Mouse (Mus musculus) embryonic facial prominence, embryonic 15.5 days (tissue): ENCODE measurements around the gene H2-K1. TPM values are rescaled to one million over a fixed set of nuclear protein-coding genes. Genes with fewer than 3 reads are reported as not detected.

Source experiments
- ATAC-seq: fragments of 200-750 bp; cut with Nextera tagmentation; 2 replicates; pipeline ENCODE4 v1.8.0; 2017; ENCODE audit warnings: low read depth, moderate TSS enrichment; ENCODE audit not compliant: insufficient number of reproducible peaks, low FRiP score, low TSS enrichment
- H3K27ac ChIP-seq: fragments of 300-500 bp; sonication (generic); replicated peaks from 2 replicates; pipeline ENCODE4 v1.5.1; 2015; ENCODE audit warnings: mild to moderate bottlenecking, inconsistent platforms
- H3K27me3 ChIP-seq: fragments of 300-500 bp; sonication (generic); 2 replicates; pipeline ENCODE4 v1.6.1; 2015; ENCODE audit warnings: inconsistent platforms
- H3K36me3 ChIP-seq: fragments of 300-500 bp; sonication (generic); 2 replicates; pipeline ENCODE4 v1.6.1; 2015; ENCODE audit warnings: mild to moderate bottlenecking, inconsistent platforms
- H3K4me1 ChIP-seq: fragments of 300-500 bp; sonication (generic); 2 replicates; pipeline ENCODE4 v1.6.1; 2015; ENCODE audit warnings: inconsistent platforms
- H3K4me2 ChIP-seq: fragments of 300-500 bp; sonication (generic); replicated peaks from 2 replicates; pipeline ENCODE4 v1.6.1; 2015; ENCODE audit warnings: mild to moderate bottlenecking, inconsistent platforms
- H3K4me3 ChIP-seq: fragments of 300-500 bp; sonication (generic); replicated peaks from 2 replicates; pipeline ENCODE4 v1.5.1; 2015; ENCODE audit warnings: mild to moderate bottlenecking, inconsistent platforms
- H3K9ac ChIP-seq: fragments of 300-500 bp; sonication (generic); 2 replicates; pipeline ENCODE4 v1.6.1; 2015; ENCODE audit warnings: inconsistent platforms
- H3K9me3 ChIP-seq: fragments of 300-500 bp; sonication (generic); replicated peaks from 2 replicates; pipeline ENCODE4 v1.6.1; 2016; ENCODE audit warnings: inconsistent platforms
- WGBS: fragments of 180-500 bp; shearing (Covaris S2); methylation state at CpG from one replicate; pipeline ENCODE4 v1.1.7; 2015; 5-methylcytosine and 5-hydroxymethylcytosine counted together
- polyA plus RNA-seq: library from polyadenylated mRNA; unstranded; fragments of >200 nt; fragmentation: Nextera tagmentation; extraction: Ambion mirVana; gene quantifications from 2 replicates; pipeline ENCODE4 v1.2.1, GENCODE M21; 2015

H2-K1 gene
- polyA plus RNA-seq, 1 experiment from 2014 or later = 29.0 TPM

- no peaks in the 10 kb centered on the region for H3K27me3 ChIP-seq
- no peak overlapping the region for H3K9ac ChIP-seq
- H3K36me3 ChIP-seq = peaks cover 40% of the 10 kb centered on the region
- peak overlapping the region; percentile 64; the same call in 1 of the 2 replicates for H3K4me3 ChIP-seq
- peaks cover 63% of the 10 kb centered on the region for H3K4me1 ChIP-seq
- H3K9me3 ChIP-seq = no peaks in the 10 kb centered on the region
- H3K4me2 ChIP-seq = peak overlapping the region; percentile 98
- ATAC-seq = no peak
- 25% methylated on average over 2 of the region's 2 CpGs for WGBS
- no peak overlapping the region for H3K27ac ChIP-seq
Measured at GRCm38 (mm10) chr17:34026221-34026620, 26.1 kb upstream of the H2-K1 start.

GRCm38 (mm10) chr17:34025756-34026151 lies 25.6 kb upstream of the H2-K1 start:
- peaks cover 44% of the 10 kb centered on the region for H3K36me3 ChIP-seq
- H3K4me2 ChIP-seq = peak overlapping the region; percentile 98
- no peak overlapping the region for H3K27ac ChIP-seq
- no peak for ATAC-seq
- H3K9me3 ChIP-seq = no peaks in the 10 kb centered on the region
- peak overlapping the region; percentile 64 for H3K4me3 ChIP-seq
- peaks cover 63% of the 10 kb centered on the region for H3K4me1 ChIP-seq
- H3K27me3 ChIP-seq = no peaks in the 10 kb centered on the region
- 19% methylated on average over 7 of the region's 7 CpGs for WGBS
- H3K9ac ChIP-seq = no peak overlapping the region

GRCm38 (mm10) chr17:34024861-34025755 lies 25.0 kb upstream of the H2-K1 start:
- Histone ChIP-seq H3K4me2 (peak overlapping the region; percentile 98), H3K36me3 (peaks cover 50% of the 10 kb centered on the region), H3K27ac (peak overlapping the region; percentile 90), H3K4me1 (peaks cover 56% of the 10 kb centered on the region), H3K9ac (peak overlapping the region; percentile 68), H3K27me3 (no peaks in the 10 kb centered on the region), H3K4me3 (peak overlapping the region; percentile 64), H3K9me3 (no peaks in the 10 kb centered on the region)
- ATAC-seq = peak; percentile 2; the same call in 1 of the 2 replicates
- under 1% methylated on average over 54 of the region's 57 CpGs for WGBS

- Histone ChIP-seq H3K9ac (peak within 1 kb of the TSS; percentile 68), H3K4me3 (peak within 1 kb of the TSS; percentile 64), H3K4me2 (peak within 1 kb of the TSS; percentile 98), H3K27ac (peak within 1 kb of the TSS; percentile 90), H3K9me3 (no peaks in the 10 kb centered on the region; the same call in 1 of the 2 replicates), H3K4me1 (peaks cover 49% of the 10 kb centered on the region), H3K36me3 (peaks cover 44% of the 10 kb centered on the region), H3K27me3 (no peaks in the 10 kb centered on the region)
- under 1% methylated on average over 54 of the region's 58 CpGs for WGBS
- ATAC-seq = peak; percentile 77
Measured at GRCm38 (mm10) chr17:34024317-34024821, 24.2 kb upstream of the H2-K1 start, which contains the start of gene Ring1. TSS of gene Ring1 (minus strand) at chr17:34024680.

- Histone ChIP-seq H3K9ac (peak overlapping the region; percentile 68), H3K36me3 (peaks cover 37% of the 10 kb centered on the region), H3K27ac (0 out of 2 replicates have a peak overlapping the region, but pooled peaks have one; percentile 90), H3K4me2 (peak overlapping the region; percentile 98), H3K4me3 (peak overlapping the region; percentile 64), H3K9me3 (no peaks in the 10 kb centered on the region; the same call in 1 of the 2 replicates), H3K27me3 (no peaks in the 10 kb centered on the region), H3K4me1 (peaks cover 42% of the 10 kb centered on the region)
- WGBS = 67% methylated on average over 9 of the region's 9 CpGs
- ATAC-seq = no peak
Measured at GRCm38 (mm10) chr17:34023678-34024077, 23.5 kb upstream of the H2-K1 start.

GRCm38 (mm10) chr17:34022987-34023386 lies 22.8 kb upstream of the H2-K1 start:
- Histone ChIP-seq H3K4me1 (peaks cover 35% of the 10 kb centered on the region), H3K4me2 (no peak overlapping the region), H3K27me3 (no peaks in the 10 kb centered on the region), H3K9me3 (no peaks in the 10 kb centered on the region; the same call in 1 of the 2 replicates), H3K27ac (no peak overlapping the region), H3K36me3 (peaks cover 32% of the 10 kb centered on the region), H3K9ac (no peak overlapping the region), H3K4me3 (no peak overlapping the region)
- WGBS = 97% methylated on average over 20 of the region's 20 CpGs
- ATAC-seq = no peak

GRCm38 (mm10) chr17:34022414-34022783 lies 22.3 kb upstream of the H2-K1 start:
- Histone ChIP-seq H3K4me2 (no peak overlapping the region), H3K4me3 (no peak overlapping the region), H3K27ac (no peak overlapping the region), H3K27me3 (no peaks in the 10 kb centered on the region), H3K4me1 (peaks cover 31% of the 10 kb centered on the region), H3K9ac (no peak overlapping the region), H3K9me3 (no peaks in the 10 kb centered on the region; the same call in 1 of the 2 replicates), H3K36me3 (peaks cover 32% of the 10 kb centered on the region)
- WGBS = 92% methylated on average over 14 of the region's 14 CpGs
- ATAC-seq = no peak

GRCm38 (mm10) chr17:34021539-34022413 lies 21.6 kb upstream of the H2-K1 start:
- no peaks in the 10 kb centered on the region; the same call in 1 of the 2 replicates for H3K9me3 ChIP-seq
- H3K36me3 ChIP-seq = peaks cover 32% of the 10 kb centered on the region
- H3K4me1 ChIP-seq = peaks cover 25% of the 10 kb centered on the region
- H3K9ac ChIP-seq = no peak overlapping the region
- no peak overlapping the region for H3K4me3 ChIP-seq
- ATAC-seq = no peak
- WGBS = 94% methylated on average over 23 of the region's 23 CpGs
- no peak overlapping the region for H3K4me2 ChIP-seq
- H3K27me3 ChIP-seq = no peaks in the 10 kb centered on the region
- H3K27ac ChIP-seq = no peak overlapping the region

GRCm38 (mm10) chr17:34013436-34013835 lies 13.3 kb upstream of the H2-K1 start:
- no peaks in the 10 kb centered on the region for H3K9me3 ChIP-seq
- H3K36me3 ChIP-seq = no peaks in the 10 kb centered on the region
- no peak overlapping the region for H3K4me2 ChIP-seq
- H3K4me1 ChIP-seq = no peaks in the 10 kb centered on the region
- WGBS = 93% methylated on average over 8 of the region's 8 CpGs
- no peak overlapping the region for H3K27ac ChIP-seq
- no peak for ATAC-seq
- no peak overlapping the region for H3K9ac ChIP-seq
- no peaks in the 10 kb centered on the region for H3K27me3 ChIP-seq
- H3K4me3 ChIP-seq = no peak overlapping the region

- H3K9me3 ChIP-seq = 0 out of 2 replicates have a peak, but pooled peaks cover 3% of the 10 kb centered on the region
- no peaks in the 10 kb centered on the region for H3K36me3 ChIP-seq
- ATAC-seq = no peak
- H3K9ac ChIP-seq = no peak overlapping the region
- H3K4me2 ChIP-seq = no peak overlapping the region
- H3K27me3 ChIP-seq = no peaks in the 10 kb centered on the region
- H3K4me3 ChIP-seq = no peak overlapping the region
- 77% methylated on average over 5 of the region's 5 CpGs for WGBS
- no peak overlapping the region for H3K27ac ChIP-seq
- no peaks in the 10 kb centered on the region for H3K4me1 ChIP-seq
Measured at GRCm38 (mm10) chr17:34010156-34010555, 10.0 kb upstream of the H2-K1 start.

- no peak overlapping the region for H3K4me2 ChIP-seq
- H3K27me3 ChIP-seq = peaks cover 9% of the 10 kb centered on the region
- H3K9me3 ChIP-seq = 0 out of 2 replicates have a peak, but pooled peaks cover 3% of the 10 kb centered on the region
- 45% methylated on average over 2 of the region's 2 CpGs for WGBS
- H3K4me3 ChIP-seq = no peak overlapping the region
- no peak for ATAC-seq
- H3K9ac ChIP-seq = no peak overlapping the region
- H3K36me3 ChIP-seq = no peaks in the 10 kb centered on the region
- H3K4me1 ChIP-seq = no peaks in the 10 kb centered on the region
- no peak overlapping the region for H3K27ac ChIP-seq
Measured at GRCm38 (mm10) chr17:34006570-34006969, 6.4 kb upstream of the H2-K1 start.
